12 mouse cellular contexts compared by ENCODE assay signal in genomic region chr7:123134876-123135275, GRCm38 (mm10). TPM values are rescaled to one million over a fixed set of nuclear protein-coding genes. Genes with fewer than 3 reads are reported as not detected.
DNase-seq lines count a peak whose midpoint lies in the region; ATAC-seq lines count a peak whose summit lies in the region.
"Had no signal": no experiment of that assay in that cellular context is flagged by ENCODE, and none has a peak within 500 bp of the region (broad histone marks: within the 10 kb centered on the region; RNA-seq: fewer than 3 reads in every experiment).

No protein-coding gene starts in this region.

- H3K4me3 ChIP-seq in heart, embryonic 15.5 days: no peak overlapping the region
- H3K4me3 ChIP-seq in liver, embryonic 11.5 days (ENCODE audit: low read depth, low read length): no peak overlapping the region
- H3K4me3 ChIP-seq in intestine, embryonic 16.5 days (ENCODE audit: low read length): no peak overlapping the region
- H3K4me3 ChIP-seq: forebrain, embryonic 13.5 days; liver, embryonic 13.5 days had no signal

- 51% methylated on average over 2 of the region's 2 CpGs for WGBS in heart, embryonic 15.5 days
- WGBS in liver, embryonic 11.5 days: 60% methylated on average over 2 of the region's 2 CpGs
- 64% methylated on average over 2 of the region's 2 CpGs for WGBS in intestine, embryonic 16.5 days

- ATAC-seq in heart, embryonic 15.5 days (replicated peaks; ENCODE audit: insufficient number of reproducible peaks, insufficient read depth, low FRiP score, low read depth): no peak
- ATAC-seq in liver, embryonic 11.5 days (replicated peaks; ENCODE audit: low FRiP score): no peak
- ATAC-seq in intestine, embryonic 16.5 days: no peak
- ATAC-seq: forebrain, embryonic 13.5 days had no signal

- intact Hi-C loops in left cerebral cortex, postnatal 14 days (cut with DNase I): no loop called here

- peaks cover 11% of the 10 kb centered on the region; the same call in 1 of the 2 replicates for H3K36me3 ChIP-seq in heart, embryonic 15.5 days
- peaks cover 14% of the 10 kb centered on the region for H3K36me3 ChIP-seq in liver, embryonic 11.5 days (ENCODE audit: control insufficient read depth, insufficient read depth, low read length)
- H3K36me3 ChIP-seq in intestine, embryonic 16.5 days (ENCODE audit: control insufficient read depth, insufficient read depth, low read length): 0 out of 2 replicates have a peak, but pooled peaks cover under 1% of the 10 kb centered on the region

- DNase-seq in heart, adult 18-20 months: no peak
- peak; percentile 29 for DNase-seq in thymus, postnatal 14 days
- DNase-seq in thymus, postnatal 36 days: no peak
- no peak for DNase-seq in liver, embryonic 11.5 days (ENCODE audit: low spot score)
- DNase-seq in adrenal gland, postnatal 36 days: no peak
- DNase-seq in left cerebral cortex, postnatal 14 days (ENCODE audit: low spot score in 2 of 2): no peak
- DNase-seq: adrenal gland, adult 2 months; kidney, adult 8-10 months; liver, embryonic 13.5 days had no signal

- no peak overlapping the region for H3K9ac ChIP-seq in heart, embryonic 15.5 days
- H3K9ac ChIP-seq in liver, embryonic 11.5 days (ENCODE audit: low read depth, low read length): no peak overlapping the region
- H3K9ac ChIP-seq in intestine, embryonic 16.5 days (ENCODE audit: low read depth, low read length): no peak overlapping the region
- H3K9ac ChIP-seq: forebrain, embryonic 13.5 days; liver, embryonic 13.5 days had no signal

- no peaks in the 10 kb centered on the region for H3K9me3 ChIP-seq in heart, embryonic 15.5 days (replicated peaks)
- no peaks in the 10 kb centered on the region for H3K9me3 ChIP-seq in liver, embryonic 11.5 days (ENCODE audit: control insufficient read depth, low read length)
- no peaks in the 10 kb centered on the region for H3K9me3 ChIP-seq in intestine, embryonic 16.5 days (ENCODE audit: control insufficient read depth, low read length)
- H3K9me3 ChIP-seq: forebrain, embryonic 13.5 days; liver, embryonic 13.5 days had no signal

- peak overlapping the region; percentile 10; the same call in 1 of the 2 replicates for H3K27ac ChIP-seq in heart, embryonic 15.5 days
- no peak overlapping the region for H3K27ac ChIP-seq in liver, embryonic 11.5 days (ENCODE audit: low read depth, low read length)
- no peak overlapping the region for H3K27ac ChIP-seq in intestine, embryonic 16.5 days (ENCODE audit: low read length)
- H3K27ac ChIP-seq: forebrain, embryonic 13.5 days; liver, embryonic 13.5 days had no signal

- H3K27me3 ChIP-seq in heart, embryonic 15.5 days: no peaks in the 10 kb centered on the region
- no peaks in the 10 kb centered on the region for H3K27me3 ChIP-seq in liver, embryonic 11.5 days (replicated peaks; ENCODE audit: control insufficient read depth, insufficient read depth, low read length)
- no peaks in the 10 kb centered on the region for H3K27me3 ChIP-seq in intestine, embryonic 16.5 days (replicated peaks; ENCODE audit: control insufficient read depth, insufficient read depth, low read length)
- H3K27me3 ChIP-seq: forebrain, embryonic 13.5 days; liver, embryonic 13.5 days had no signal

- H3K4me2 ChIP-seq in heart, embryonic 15.5 days: no peak overlapping the region
- peak overlapping the region; percentile 21; the same call in 1 of the 2 replicates for H3K4me2 ChIP-seq in liver, embryonic 11.5 days
- H3K4me2 ChIP-seq in intestine, embryonic 16.5 days (ENCODE audit: low read depth, low read length): no peak overlapping the region
- H3K4me2 ChIP-seq: forebrain, embryonic 13.5 days; liver, embryonic 13.5 days had no signal

- peaks cover 42% of the 10 kb centered on the region for H3K4me1 ChIP-seq in heart, embryonic 15.5 days (replicated peaks)
- peaks cover 31% of the 10 kb centered on the region for H3K4me1 ChIP-seq in liver, embryonic 11.5 days (replicated peaks; ENCODE audit: control insufficient read depth, insufficient read depth, low read length)
- peaks cover 8% of the 10 kb centered on the region; the same call in 1 of the 2 replicates for H3K4me1 ChIP-seq in intestine, embryonic 16.5 days (ENCODE audit: control insufficient read depth, insufficient read depth, low read length)

RNA-seq across cellular contexts. Expression of gene Tnrc6a, which starts 11.2 kb away (rescaled TPM):
- 25.9 and 36.1 TPM in 2 replicates for polyA plus RNA-seq in heart, embryonic 15.5 days (2015; fragmentation: Nextera tagmentation; extraction: Ambion mirVana)
- total RNA-seq in heart, adult 18-20 months (2021): 10 to 100 TPM; 25.0 to 32.3 TPM
- 36.4 and 41.1 TPM in 2 replicates for polyA plus RNA-seq in liver, embryonic 11.5 days (2014; fragmentation: Nextera tagmentation; extraction: Ambion mirVana)
- 10 to 100 TPM; 39.9 to 45.8 TPM for total RNA-seq in adrenal gland, postnatal 36 days (2021)
- 33.9 and 39.0 TPM in 2 replicates for polyA plus RNA-seq in intestine, embryonic 16.5 days (2015; fragmentation: Nextera tagmentation; extraction: Ambion mirVana)
- 10 to 100 TPM; 44.5 to 52.2 TPM for total RNA-seq in left cerebral cortex, postnatal 14 days (2021)
